Mouse (Mus musculus): ENCODE measurements at regions not wholly inside any gene's neighbourhood (a gene's known extent, or its start where the extent isn't known, plus 50 kb on each side); places are given as distances from the start of the nearest gene placed in this dataset.

- in situ Hi-C loops (cut with MboI; ENCODE audit: unreplicated experiment in 2 of 2): no loop called here
Measured at GRCm38 (mm10) chr11:52692701-52693100, 71.7 kb upstream of the Fstl4 start.

GRCm38 (mm10) chr11:52701682-52702081 is 62.8 kb upstream of the Fstl4 start:
- in situ Hi-C loops (cut with MboI; ENCODE audit: unreplicated experiment in 2 of 2): no loop called here

GRCm38 (mm10) chr11:52703391-52703790 is 61.0 kb upstream of the Fstl4 start:
- in situ Hi-C loops (cut with MboI; ENCODE audit: unreplicated experiment in 2 of 2): no loop called here
